Mouse (Mus musculus): ENCODE measurements around the gene Olfr231.

DNA sequence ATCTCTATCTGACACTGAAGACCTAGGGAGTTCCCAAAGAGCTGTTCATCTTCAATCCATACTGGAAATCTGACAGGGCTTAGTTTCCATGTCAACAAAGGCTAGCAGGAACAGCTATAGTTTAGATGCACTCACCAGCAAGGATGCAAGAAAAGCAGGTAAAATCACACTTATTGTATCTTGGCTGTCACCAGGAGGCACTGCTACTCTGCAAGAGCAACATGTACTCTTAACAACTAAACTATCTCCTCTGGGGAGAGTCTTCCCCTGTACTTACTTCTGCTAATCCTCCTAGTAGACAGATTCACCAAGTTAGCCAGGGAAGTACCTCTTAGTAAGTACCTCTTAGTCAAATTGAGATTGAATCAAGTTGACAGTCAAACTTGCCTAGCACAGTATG lies 48.1 kb upstream of the Olfr231 start:
- TF ChIP-seq CTCF (IDR thresholded peaks at IDR 0.05; ENCODE audit: insufficient read depth, low read length) (no peak), POLR2A (IDR thresholded peaks at IDR 0.05; ENCODE audit: borderline replicate concordance, extremely low read depth, low read depth, low read length) (no peak)
